Mouse (Mus musculus) kidney, adult 2 months (tissue): ENCODE results near the gene Ric8b.

ENCODE experiments used
- CTCF ChIP-seq: fragments of 200-500 bp; conservative IDR thresholded peaks from 2 replicates; pipeline ENCODE4 v1.5.1; 2011; ENCODE audit warnings: low read depth, mild to moderate bottlenecking, control low read depth, low read length, moderate library complexity, mixed read lengths; ENCODE audit not compliant: insufficient read depth, insufficient read length
- POLR2A ChIP-seq: fragments of 200-500 bp; IDR thresholded peaks from one replicate; pipeline ENCODE4 v1.6.1; 2011; ENCODE audit warnings: low read depth, low read length, control low read depth

DNA sequence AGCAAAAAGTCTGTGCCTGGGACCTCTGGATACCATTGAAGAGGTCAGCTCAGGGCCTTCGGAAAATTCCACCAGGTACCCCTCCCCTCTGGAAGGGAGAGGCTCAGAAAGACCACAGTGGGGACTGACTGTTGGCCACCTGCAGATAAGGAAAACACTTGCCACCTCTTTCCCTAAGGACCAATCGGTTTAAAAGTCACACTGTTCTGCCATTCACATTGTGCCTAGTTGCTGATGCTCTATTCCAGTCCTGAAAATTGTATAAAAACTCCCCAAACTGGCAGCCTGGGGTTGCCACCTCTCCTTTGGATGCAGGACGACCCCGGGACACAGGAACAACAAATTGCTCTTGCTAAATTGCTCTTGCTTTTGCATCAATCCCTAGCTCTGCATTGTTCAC lies 135.0 kb downstream of the Ric8b start:
- TF ChIP-seq POLR2A (no peak), CTCF (no peak)
